Mouse (Mus musculus): ENCODE results near the gene Rpl29. TPM values are rescaled to one million over a fixed set of nuclear protein-coding genes. Genes with fewer than 3 reads are reported as not detected.

Gene Rpl29
- total RNA-seq, 1 experiment: 61.2 TPM

GRCm38 (mm10) chr9:106412210-106412609, 17.0 kb upstream of the Rpl29 start:
- Histone ChIP-seq H3K4me3 (ENCODE audit: insufficient read depth in 1 of 2, low read depth in 1 of 2, low read length in 2 of 2, poor library complexity in 1 of 2, severe bottlenecking in 1 of 2) (no peak overlapping the region), H3K9me3 (ENCODE audit: control insufficient read depth, insufficient read depth, low read depth, low read length) (no peaks in the 10 kb centered on the region), H3K9ac (ENCODE audit: insufficient read depth, low read depth, low read length, poor library complexity, severe bottlenecking) (no peak overlapping the region), H3K36me3 (ENCODE audit: control insufficient read depth, insufficient read depth, low read length, poor library complexity, severe bottlenecking) (no peaks in the 10 kb centered on the region), H3K27ac (ENCODE audit: insufficient read depth, low read depth, low read length, poor library complexity, severe bottlenecking) (no peak overlapping the region), H3K4me1 (ENCODE audit: control insufficient read depth in 2 of 2, insufficient read depth in 2 of 2, low read length in 2 of 2, poor library complexity in 1 of 2) (0 out of 4 replicates have a peak, but pooled peaks cover 0 to 3% of the 10 kb centered on the region in 2 experiments)
- in situ Hi-C loops (cut with MboI; ENCODE audit: low sequenced_read_pairs in 2 of 2, unreplicated experiment in 2 of 2): no loop called here
- TF ChIP-seq CHD2 (IDR thresholded peaks at IDR 0.05; ENCODE audit: low read depth, low read length): no peak
- TF ChIP-seq ZNF384 (IDR thresholded peaks at IDR 0.05; ENCODE audit: low read depth, low read length): no peak
- no peak for TF ChIP-seq HCFC1 (IDR thresholded peaks at IDR 0.05; ENCODE audit: borderline replicate concordance, insufficient read depth, low read length)
- no peak for TF ChIP-seq ZC3H11A (IDR thresholded peaks at IDR 0.05; ENCODE audit: borderline replicate concordance, low read depth, low read length)
- no peak for TF ChIP-seq MAFK (IDR thresholded peaks at IDR 0.05; ENCODE audit: insufficient read depth, low read depth, low read length)
- DNase-seq (ENCODE audit: low read depth, low spot score): no peak

GRCm38 (mm10) chr9:106413606-106414005, 15.6 kb upstream of the Rpl29 start:
- TF ChIP-seq HCFC1 (IDR thresholded peaks at IDR 0.05; ENCODE audit: borderline replicate concordance, insufficient read depth, low read length) (no peak), ZNF384 (IDR thresholded peaks at IDR 0.05; ENCODE audit: low read depth, low read length) (no peak), MAFK (IDR thresholded peaks at IDR 0.05; ENCODE audit: insufficient read depth, low read depth, low read length) (no peak), CHD2 (IDR thresholded peaks at IDR 0.05; ENCODE audit: low read depth, low read length) (no peak), ZC3H11A (IDR thresholded peaks at IDR 0.05; ENCODE audit: borderline replicate concordance, low read depth, low read length) (no peak)
- no peak for DNase-seq (ENCODE audit: low read depth, low spot score)
- H3K4me1 ChIP-seq (ENCODE audit: control insufficient read depth in 2 of 2, insufficient read depth in 2 of 2, low read length in 2 of 2, poor library complexity in 1 of 2): peaks cover 0 to 8% of the 10 kb centered on the region in 2 experiments; a peak in 2 of 4 replicates
- H3K9ac ChIP-seq (ENCODE audit: insufficient read depth, low read depth, low read length, poor library complexity, severe bottlenecking): no peak overlapping the region
- H3K36me3 ChIP-seq (ENCODE audit: control insufficient read depth, insufficient read depth, low read length, poor library complexity, severe bottlenecking): no peaks in the 10 kb centered on the region
- H3K4me3 ChIP-seq (ENCODE audit: insufficient read depth in 1 of 2, low read depth in 1 of 2, low read length in 2 of 2, poor library complexity in 1 of 2, severe bottlenecking in 1 of 2): no peak overlapping the region
- in situ Hi-C loops (cut with MboI; ENCODE audit: low sequenced_read_pairs in 2 of 2, unreplicated experiment in 2 of 2): no loop called here
- no peaks in the 10 kb centered on the region for H3K9me3 ChIP-seq (ENCODE audit: control insufficient read depth, insufficient read depth, low read depth, low read length)
- H3K27ac ChIP-seq (ENCODE audit: insufficient read depth, low read depth, low read length, poor library complexity, severe bottlenecking): no peak overlapping the region

GRCm38 (mm10) chr9:106416826-106417225, 12.4 kb upstream of the Rpl29 start:
- no peak for DNase-seq (ENCODE audit: low read depth, low spot score)
- Histone ChIP-seq H3K4me1 (ENCODE audit: control insufficient read depth in 2 of 2, insufficient read depth in 2 of 2, low read length in 2 of 2, poor library complexity in 1 of 2) (peaks cover 0 to 20% of the 10 kb centered on the region in 2 experiments; a peak in 2 of 4 replicates), H3K9me3 (ENCODE audit: control insufficient read depth, insufficient read depth, low read depth, low read length) (no peaks in the 10 kb centered on the region), H3K36me3 (ENCODE audit: control insufficient read depth, insufficient read depth, low read length, poor library complexity, severe bottlenecking) (no peaks in the 10 kb centered on the region), H3K27ac (ENCODE audit: insufficient read depth, low read depth, low read length, poor library complexity, severe bottlenecking) (no peak overlapping the region), H3K4me3 (ENCODE audit: insufficient read depth in 1 of 2, low read depth in 1 of 2, low read length in 2 of 2, poor library complexity in 1 of 2, severe bottlenecking in 1 of 2) (no peak overlapping the region), H3K9ac (ENCODE audit: insufficient read depth, low read depth, low read length, poor library complexity, severe bottlenecking) (no peak overlapping the region)
- TF ChIP-seq HCFC1 (IDR thresholded peaks at IDR 0.05; ENCODE audit: borderline replicate concordance, insufficient read depth, low read length) (no peak), ZNF384 (IDR thresholded peaks at IDR 0.05; ENCODE audit: low read depth, low read length) (no peak), CHD2 (IDR thresholded peaks at IDR 0.05; ENCODE audit: low read depth, low read length) (no peak), MAFK (IDR thresholded peaks at IDR 0.05; ENCODE audit: insufficient read depth, low read depth, low read length) (no peak), ZC3H11A (IDR thresholded peaks at IDR 0.05; ENCODE audit: borderline replicate concordance, low read depth, low read length) (no peak)
- in situ Hi-C loops (cut with MboI; ENCODE audit: low sequenced_read_pairs in 2 of 2, unreplicated experiment in 2 of 2): no loop called here

GRCm38 (mm10) chr9:106417841-106418625, 11.2 kb upstream of the Rpl29 start:
- DNase-seq (ENCODE audit: low read depth, low spot score): no peak
- in situ Hi-C loops (cut with MboI; ENCODE audit: low sequenced_read_pairs in 2 of 2, unreplicated experiment in 2 of 2): no loop called here
- peaks cover 0 to 20% of the 10 kb centered on the region in 2 experiments; a peak in 2 of 4 replicates for H3K4me1 ChIP-seq (ENCODE audit: control insufficient read depth in 2 of 2, insufficient read depth in 2 of 2, low read length in 2 of 2, poor library complexity in 1 of 2)
- no peaks in the 10 kb centered on the region for H3K9me3 ChIP-seq (ENCODE audit: control insufficient read depth, insufficient read depth, low read depth, low read length)
- TF ChIP-seq ZNF384 (IDR thresholded peaks at IDR 0.05; ENCODE audit: low read depth, low read length): no peak
- TF ChIP-seq HCFC1 (IDR thresholded peaks at IDR 0.05; ENCODE audit: borderline replicate concordance, insufficient read depth, low read length): no peak
- TF ChIP-seq MAFK (IDR thresholded peaks at IDR 0.05; ENCODE audit: insufficient read depth, low read depth, low read length): no peak
- TF ChIP-seq CHD2 (IDR thresholded peaks at IDR 0.05; ENCODE audit: low read depth, low read length): no peak
- TF ChIP-seq ZC3H11A (IDR thresholded peaks at IDR 0.05; ENCODE audit: borderline replicate concordance, low read depth, low read length): no peak
- peak overlapping the region; percentile 9 to 29; a peak in 3 of 4 replicates for H3K4me3 ChIP-seq (ENCODE audit: insufficient read depth in 1 of 2, low read depth in 1 of 2, low read length in 2 of 2, poor library complexity in 1 of 2, severe bottlenecking in 1 of 2)
- no peaks in the 10 kb centered on the region for H3K36me3 ChIP-seq (ENCODE audit: control insufficient read depth, insufficient read depth, low read length, poor library complexity, severe bottlenecking)
- H3K9ac ChIP-seq (ENCODE audit: insufficient read depth, low read depth, low read length, poor library complexity, severe bottlenecking): 0 out of 2 replicates have a peak overlapping the region, but pooled peaks have one; percentile 14
- H3K27ac ChIP-seq (ENCODE audit: insufficient read depth, low read depth, low read length, poor library complexity, severe bottlenecking): no peak overlapping the region
